Mouse (Mus musculus) stomach, postnatal 0 days (tissue): Measurements from ENCODE around the gene Col26a1.

ENCODE experiments used
- CTCF ChIP-seq: IDR thresholded peaks from 2 replicates; pipeline ENCODE4 v1.5.1; 2016; ENCODE audit warnings: antibody characterized with exemption, low read depth, mild to moderate bottlenecking, moderate library complexity
- EP300 ChIP-seq: optimal IDR thresholded peaks from 2 replicates; pipeline ENCODE3; 2016; ENCODE audit warnings: antibody characterized with exemption

GRCm38 (mm10) chr5:136793807-136794206 lies 89.2 kb downstream of the Col26a1 start:
- TF ChIP-seq EP300 (no peak), CTCF (no peak)
